Mouse (Mus musculus): ENCODE measurements around the gene Tfcp2. TPM values are rescaled to one million over a fixed set of nuclear protein-coding genes. Genes with fewer than 3 reads are reported as not detected.
A peak's percentile ranks its signal among the peaks of the same experiment; 100 is the strongest.

Tfcp2 gene
- 15.6 and 20.3 TPM in 2 replicates for polyA plus RNA-seq (2011; ENCODE audit: insufficient read length, low read depth, missing spikeins)

GRCm38 (mm10) chr15:100551326-100552307 is at the start of gene Tfcp2:
Tfcp2 (minus strand) TSS chr15:100552008.
- peak; percentile 98 for TF ChIP-seq POLR2A (IDR thresholded peaks at IDR 0.05; ENCODE audit: low read depth, low read length)
- no peak for TF ChIP-seq CTCF (IDR thresholded peaks at IDR 0.05; ENCODE audit: borderline replicate concordance, insufficient read depth, low read length)
- Histone ChIP-seq H3K4me3 (ENCODE audit: insufficient read depth, low read length) (peak within 1 kb of the TSS; percentile 77), H3K27ac (ENCODE audit: insufficient read depth, low read length) (peak within 1 kb of the TSS; percentile 69), H3K4me1 (ENCODE audit: control insufficient read depth, insufficient read depth, low read length) (no peaks in the 10 kb centered on the region; the same call in 1 of the 2 replicates)

- TF ChIP-seq POLR2A (IDR thresholded peaks at IDR 0.05; ENCODE audit: low read depth, low read length): no peak
- no peak for TF ChIP-seq CTCF (IDR thresholded peaks at IDR 0.05; ENCODE audit: borderline replicate concordance, insufficient read depth, low read length)
- Histone ChIP-seq H3K4me1 (ENCODE audit: control insufficient read depth, insufficient read depth, low read length) (no peaks in the 10 kb centered on the region), H3K27ac (ENCODE audit: insufficient read depth, low read length) (no peak overlapping the region), H3K4me3 (ENCODE audit: insufficient read depth, low read length) (no peak overlapping the region)
These were observed 49.0 kb upstream of the Tfcp2 start for GRCm38 (mm10) chr15:100600696-100601272.

GRCm38 (mm10) chr15:100600047-100600695 is 48.4 kb upstream of the Tfcp2 start:
- Histone ChIP-seq H3K27ac (ENCODE audit: insufficient read depth, low read length) (no peak overlapping the region), H3K4me1 (ENCODE audit: control insufficient read depth, insufficient read depth, low read length) (no peaks in the 10 kb centered on the region), H3K4me3 (ENCODE audit: insufficient read depth, low read length) (peak overlapping the region; percentile 46)
- TF ChIP-seq CTCF (IDR thresholded peaks at IDR 0.05; ENCODE audit: borderline replicate concordance, insufficient read depth, low read length): no peak
- no peak for TF ChIP-seq POLR2A (IDR thresholded peaks at IDR 0.05; ENCODE audit: low read depth, low read length)

- Histone ChIP-seq H3K4me3 (ENCODE audit: insufficient read depth, low read length) (peak within 1 kb of the TSS; percentile 46), H3K4me1 (ENCODE audit: control insufficient read depth, insufficient read depth, low read length) (no peaks in the 10 kb centered on the region), H3K27ac (ENCODE audit: insufficient read depth, low read length) (no peak within 1 kb of the TSS)
- TF ChIP-seq POLR2A (IDR thresholded peaks at IDR 0.05; ENCODE audit: low read depth, low read length) (no peak), CTCF (IDR thresholded peaks at IDR 0.05; ENCODE audit: borderline replicate concordance, insufficient read depth, low read length) (no peak)
These were observed 47.7 kb upstream of the Tfcp2 start, which contains the start of gene Pou6f1 for GRCm38 (mm10) chr15:100599276-100600046. Pou6f1 (minus strand) TSS chr15:100599984.

- TF ChIP-seq POLR2A (IDR thresholded peaks at IDR 0.05; ENCODE audit: low read depth, low read length) (peak; percentile 31; the same call in 1 of the 2 replicates), CTCF (IDR thresholded peaks at IDR 0.05; ENCODE audit: borderline replicate concordance, insufficient read depth, low read length) (no peak)
- H3K27ac ChIP-seq (ENCODE audit: insufficient read depth, low read length): no peak overlapping the region
- no peaks in the 10 kb centered on the region for H3K4me1 ChIP-seq (ENCODE audit: control insufficient read depth, insufficient read depth, low read length)
- peak overlapping the region; percentile 46 for H3K4me3 ChIP-seq (ENCODE audit: insufficient read depth, low read length)
These were observed 47.1 kb upstream of the Tfcp2 start for GRCm38 (mm10) chr15:100598883-100599275.

- TF ChIP-seq POLR2A (IDR thresholded peaks at IDR 0.05; ENCODE audit: low read depth, low read length) (no peak), CTCF (IDR thresholded peaks at IDR 0.05; ENCODE audit: borderline replicate concordance, insufficient read depth, low read length) (no peak)
- no peaks in the 10 kb centered on the region for H3K4me1 ChIP-seq (ENCODE audit: control insufficient read depth, insufficient read depth, low read length)
- H3K27ac ChIP-seq (ENCODE audit: insufficient read depth, low read length): no peak overlapping the region
- peak overlapping the region; percentile 46; the same call in 1 of the 2 replicates for H3K4me3 ChIP-seq (ENCODE audit: insufficient read depth, low read length)
These were observed 46.6 kb upstream of the Tfcp2 start for GRCm38 (mm10) chr15:100598287-100598882.

GRCm38 (mm10) chr15:100592817-100593216 is 41.0 kb upstream of the Tfcp2 start:
- no peak overlapping the region for H3K27ac ChIP-seq (ENCODE audit: insufficient read depth, low read length)
- no peak for TF ChIP-seq CTCF (IDR thresholded peaks at IDR 0.05; ENCODE audit: borderline replicate concordance, insufficient read depth, low read length)
- no peak for TF ChIP-seq POLR2A (IDR thresholded peaks at IDR 0.05; ENCODE audit: low read depth, low read length)
- H3K4me3 ChIP-seq (ENCODE audit: insufficient read depth, low read length): no peak overlapping the region
- no peaks in the 10 kb centered on the region for H3K4me1 ChIP-seq (ENCODE audit: control insufficient read depth, insufficient read depth, low read length)

- Histone ChIP-seq H3K4me1 (ENCODE audit: control insufficient read depth, insufficient read depth, low read length) (no peaks in the 10 kb centered on the region), H3K4me3 (ENCODE audit: insufficient read depth, low read length) (no peak overlapping the region), H3K27ac (ENCODE audit: insufficient read depth, low read length) (no peak overlapping the region)
- TF ChIP-seq POLR2A (IDR thresholded peaks at IDR 0.05; ENCODE audit: low read depth, low read length): no peak
- TF ChIP-seq CTCF (IDR thresholded peaks at IDR 0.05; ENCODE audit: borderline replicate concordance, insufficient read depth, low read length): no peak
These were observed 38.6 kb upstream of the Tfcp2 start for GRCm38 (mm10) chr15:100590436-100590835.
